Comparison of ENCODE assay signal across 19 mouse cellular contexts in genomic region chr1:107583958-107584376, GRCm38 (mm10). TPM values are rescaled to one million over a fixed set of nuclear protein-coding genes. Genes with fewer than 3 reads are reported as not detected.
DNase-seq lines count a peak whose midpoint lies in the region; ATAC-seq lines count a peak whose summit lies in the region.
"Had no signal": no experiment of that assay in that cellular context is flagged by ENCODE, and none has a peak within 500 bp of the region (broad histone marks: within the 10 kb centered on the region; RNA-seq: fewer than 3 reads in every experiment).

No protein-coding gene starts in this region.

- no peak for ATAC-seq in heart, embryonic 11.5 days (replicated peaks; ENCODE audit: insufficient number of reproducible peaks, low FRiP score, low TSS enrichment)
- peak; percentile 78 for ATAC-seq in monocyte, adult 5-6 weeks (replicated peaks; ENCODE audit: insufficient number of reproducible peaks, low FRiP score, low TSS enrichment, poor library complexity, severe bottlenecking)
- ATAC-seq in erythroid progenitor cell, adult 5-6 weeks (replicated peaks; ENCODE audit: low FRiP score, poor library complexity, severe bottlenecking), result no peak
- no peak for ATAC-seq in hindbrain, embryonic 11.5 days (ENCODE audit: low FRiP score)

- H3K4me2 ChIP-seq in heart, embryonic 11.5 days, result no peak overlapping the region
- no peak overlapping the region for H3K4me2 ChIP-seq in hindbrain, embryonic 11.5 days (replicated peaks; ENCODE audit: low read depth, low read length)
- H3K4me2 ChIP-seq: forebrain, embryonic 12.5 days; heart, embryonic 15.5 days; hindbrain, embryonic 13.5 days; lung, embryonic 15.5 days had no signal

- no peaks in the 10 kb centered on the region for H3K9me3 ChIP-seq in heart, embryonic 11.5 days (replicated peaks; ENCODE audit: control insufficient read depth, low read length)
- H3K9me3 ChIP-seq in midbrain, embryonic 10.5 days (replicated peaks), result no peaks in the 10 kb centered on the region
- H3K9me3 ChIP-seq in hindbrain, embryonic 11.5 days (ENCODE audit: control insufficient read depth, low read length), result no peaks in the 10 kb centered on the region
- H3K9me3 ChIP-seq: forebrain, embryonic 12.5 days; heart, embryonic 15.5 days; hindbrain, embryonic 13.5 days; lung, embryonic 15.5 days had no signal

- WGBS in heart, embryonic 11.5 days (ENCODE audit: insufficient replicate concordance), result 23% methylated on average over 1 of the region's 1 CpGs
- WGBS in midbrain, embryonic 10.5 days, result 38% methylated on average over 1 of the region's 1 CpGs
- 60% methylated on average over 1 of the region's 1 CpGs for WGBS in hindbrain, embryonic 11.5 days

- no peaks in the 10 kb centered on the region for H3K4me1 ChIP-seq in heart, embryonic 11.5 days (ENCODE audit: control insufficient read depth, insufficient read depth, low read length)
- no peaks in the 10 kb centered on the region for H3K4me1 ChIP-seq in midbrain, embryonic 10.5 days
- H3K4me1 ChIP-seq in hindbrain, embryonic 11.5 days (replicated peaks; ENCODE audit: control insufficient read depth, insufficient read depth, low read length), result no peaks in the 10 kb centered on the region
- H3K4me1 ChIP-seq: forebrain, embryonic 12.5 days; heart, embryonic 15.5 days; lung, embryonic 15.5 days had no signal

- no peaks in the 10 kb centered on the region for H3K27me3 ChIP-seq in heart, embryonic 11.5 days (ENCODE audit: control insufficient read depth, insufficient read depth, low read length)
- no peaks in the 10 kb centered on the region for H3K27me3 ChIP-seq in midbrain, embryonic 10.5 days (ENCODE audit: low read depth, poor library complexity, severe bottlenecking)
- H3K27me3 ChIP-seq in hindbrain, embryonic 11.5 days (ENCODE audit: control insufficient read depth, insufficient read depth, low read length), result no peaks in the 10 kb centered on the region
- H3K27me3 ChIP-seq: forebrain, embryonic 12.5 days; heart, embryonic 15.5 days; hindbrain, embryonic 13.5 days; lung, embryonic 15.5 days had no signal

- peak; percentile 89 for DNase-seq in heart, adult 11 months
- peak; percentile 72 for DNase-seq in 416B (ENCODE audit: low read depth)
- peak; percentile 27 for DNase-seq in brain, adult 2 months (ENCODE audit: low read depth, low spot score)
- DNase-seq in midbrain, embryonic 10.5 days (ENCODE audit: low spot score), result no peak
- no peak for DNase-seq in hindbrain, embryonic 11.5 days (ENCODE audit: low spot score)
- DNase-seq: adrenal gland, postnatal 25 days; cerebellum, postnatal 14 days; gastrocnemius, postnatal 25 days; kidney, adult 9 months; kidney, postnatal 4 days; liver had no signal

- no peaks in the 10 kb centered on the region for H3K36me3 ChIP-seq in heart, embryonic 11.5 days (ENCODE audit: control insufficient read depth, insufficient read depth, low read length)
- no peaks in the 10 kb centered on the region for H3K36me3 ChIP-seq in midbrain, embryonic 10.5 days
- no peaks in the 10 kb centered on the region for H3K36me3 ChIP-seq in hindbrain, embryonic 11.5 days (ENCODE audit: control insufficient read depth, insufficient read depth, low read length)
- H3K36me3 ChIP-seq: forebrain, embryonic 12.5 days; heart, embryonic 15.5 days; hindbrain, embryonic 13.5 days; lung, embryonic 15.5 days had no signal

- H3K4me3 ChIP-seq in heart, embryonic 11.5 days (ENCODE audit: low read depth, low read length), result no peak overlapping the region
- H3K4me3 ChIP-seq in midbrain, embryonic 10.5 days, result no peak overlapping the region
- no peak overlapping the region for H3K4me3 ChIP-seq in hindbrain, embryonic 11.5 days (ENCODE audit: low read depth, low read length)
- H3K4me3 ChIP-seq: forebrain, embryonic 12.5 days; heart, embryonic 15.5 days; hindbrain, embryonic 13.5 days; lung, embryonic 15.5 days; myocyte had no signal

- H3K27ac ChIP-seq in heart, embryonic 11.5 days (ENCODE audit: low read depth, low read length), result no peak overlapping the region
- no peak overlapping the region for H3K27ac ChIP-seq in midbrain, embryonic 10.5 days (replicated peaks)
- H3K27ac ChIP-seq in hindbrain, embryonic 11.5 days (ENCODE audit: low read depth, low read length), result no peak overlapping the region
- H3K27ac ChIP-seq: forebrain, embryonic 12.5 days; heart, embryonic 15.5 days; hindbrain, embryonic 13.5 days; lung, embryonic 15.5 days had no signal

- H3K9ac ChIP-seq in heart, embryonic 11.5 days (ENCODE audit: low read depth, low read length), result no peak overlapping the region
- H3K9ac ChIP-seq in hindbrain, embryonic 11.5 days (ENCODE audit: low read depth, low read length), result no peak overlapping the region
- H3K9ac ChIP-seq: forebrain, embryonic 12.5 days; heart, embryonic 15.5 days; hindbrain, embryonic 13.5 days; lung, embryonic 15.5 days had no signal

RNA-seq across cellular contexts. Expression of gene Serpinb8, which starts 5.8 kb away (rescaled TPM):
- 1.5 and 1.6 TPM in 2 replicates for polyA plus RNA-seq in heart, embryonic 11.5 days (2014; fragmentation: Nextera tagmentation; extraction: Ambion mirVana)
- 2.7 to 14.7 TPM (median 9.2 TPM) in 3 replicates for total RNA-seq in monocyte, adult 5-6 weeks (2017)
- 0.48 TPM in 2 replicates for polyA plus RNA-seq in midbrain, embryonic 10.5 days (2016; fragmentation: Nextera tagmentation; extraction: Ambion mirVana)
- total RNA-seq in erythroid progenitor cell, adult 5-6 weeks (2015; ENCODE audit: low replicate concordance), result not detected in 2 replicates
- not detected in 2 replicates for total RNA-seq in erythroid progenitor cell, adult 5-6 weeks (2017; ENCODE audit: low replicate concordance)
- polyA plus RNA-seq in hindbrain, embryonic 11.5 days (2014; fragmentation: Nextera tagmentation; extraction: Ambion mirVana), result 1.1 and 1.6 TPM in 2 replicates

Comparison
In these comparisons a context has a peak if more than half of its experiments do, and no peak if none do; other contexts are left out.
1. DNase-seq: peak in heart, adult 11 months (single experiment), 416B (single experiment) and brain, adult 2 months (single experiment); none in midbrain, embryonic 10.5 days (single experiment) and hindbrain, embryonic 11.5 days (single experiment).